Mouse (Mus musculus) liver, embryonic 14.5 days (tissue): ENCODE data around the gene Aadat.
A peak's percentile ranks its signal among the peaks of the same experiment; 100 is the strongest.

ENCODE experiments used
- CTCF ChIP-seq: IDR thresholded peaks from 2 replicates; pipeline ENCODE4 v1.5.1; 2016; ENCODE audit warnings: antibody characterized with exemption, low read depth, control low read depth
- EP300 ChIP-seq: IDR thresholded peaks from 2 replicates; pipeline ENCODE4 v1.6.1; 2016; ENCODE audit warnings: antibody characterized with exemption, low read depth

- TF ChIP-seq CTCF: peak; percentile 64
- TF ChIP-seq EP300: no peak
Measured at GRCm38 (mm10) chr8:60505653-60506521, at the start of gene Aadat.
